Mouse (Mus musculus) urinary bladder, postnatal 36 days (tissue): ENCODE measurements at regions not wholly inside any gene's neighbourhood (a gene's known extent, or its start where the extent isn't known, plus 50 kb on each side); places are given as distances from the start of the nearest gene placed in this dataset.

Experiments used
- DNase-seq, 2 experiments: peaks; one replicate each; pipeline ENCODE4 v3.0.0; 2022; ENCODE audit warnings: low spot score in 2 of 2, mixed read lengths in 1 of 2

DNA sequence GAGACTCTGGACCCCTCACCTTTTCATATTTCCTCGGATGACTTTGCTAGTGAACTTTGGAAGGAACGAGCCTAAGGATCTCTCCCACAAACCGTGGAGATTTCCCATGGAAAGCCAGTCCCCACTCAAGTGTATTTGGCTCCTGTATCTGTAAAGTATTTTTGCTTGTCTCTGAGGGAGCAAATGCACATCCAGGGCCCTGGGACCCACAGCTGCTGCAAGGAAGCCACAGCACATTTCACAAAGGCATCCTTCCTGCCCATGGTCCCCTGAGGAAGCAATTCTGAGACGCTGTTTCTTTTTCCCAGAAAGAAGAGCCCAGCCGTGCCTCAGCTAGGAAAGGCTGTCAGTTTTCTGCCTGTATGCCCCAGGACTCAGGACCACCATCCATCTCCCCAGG is 71.7 kb upstream of the S1pr3 start:
- no peak for DNase-seq

DNA sequence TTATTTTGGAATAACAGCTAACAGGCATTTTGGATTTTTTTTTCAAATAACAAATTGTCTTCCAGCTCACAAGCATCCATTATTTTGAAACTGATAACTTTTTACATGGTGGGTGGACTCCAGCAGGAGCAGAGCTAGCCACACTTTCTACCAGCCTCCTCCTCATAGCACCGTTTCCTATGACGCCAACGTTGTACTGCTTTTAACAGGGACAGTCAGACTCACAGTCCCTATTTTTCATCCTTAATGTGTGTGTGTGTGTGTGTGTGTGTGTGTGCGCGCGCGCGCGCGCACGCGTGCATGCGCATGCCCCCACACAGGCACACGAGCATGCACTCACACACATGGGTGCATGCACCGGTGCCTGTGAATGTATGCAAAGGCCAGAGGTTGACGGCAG is 70.5 kb upstream of the S1pr3 start:
- no peak for DNase-seq

DNA sequence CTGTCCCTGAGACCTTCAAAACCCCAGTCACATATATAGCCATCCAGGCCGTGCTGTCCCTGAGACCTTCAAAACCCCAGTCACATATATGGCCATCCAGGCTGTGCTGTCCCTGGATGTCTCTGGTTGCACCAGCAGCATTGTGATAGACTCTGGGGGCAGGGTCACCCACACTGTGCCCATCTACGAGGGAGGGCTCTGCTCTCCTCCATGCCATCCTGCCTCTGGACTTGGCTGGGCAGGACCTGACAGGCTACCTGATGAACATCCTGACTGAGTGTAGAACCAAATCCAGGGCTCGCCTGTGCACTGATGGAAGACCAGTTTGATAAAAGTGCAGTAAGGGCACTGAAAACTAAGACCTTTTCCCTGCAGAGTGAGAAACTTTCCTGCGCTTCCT is 63.1 kb upstream of the S1pr3 start:
- DNase-seq, result no peak

DNA sequence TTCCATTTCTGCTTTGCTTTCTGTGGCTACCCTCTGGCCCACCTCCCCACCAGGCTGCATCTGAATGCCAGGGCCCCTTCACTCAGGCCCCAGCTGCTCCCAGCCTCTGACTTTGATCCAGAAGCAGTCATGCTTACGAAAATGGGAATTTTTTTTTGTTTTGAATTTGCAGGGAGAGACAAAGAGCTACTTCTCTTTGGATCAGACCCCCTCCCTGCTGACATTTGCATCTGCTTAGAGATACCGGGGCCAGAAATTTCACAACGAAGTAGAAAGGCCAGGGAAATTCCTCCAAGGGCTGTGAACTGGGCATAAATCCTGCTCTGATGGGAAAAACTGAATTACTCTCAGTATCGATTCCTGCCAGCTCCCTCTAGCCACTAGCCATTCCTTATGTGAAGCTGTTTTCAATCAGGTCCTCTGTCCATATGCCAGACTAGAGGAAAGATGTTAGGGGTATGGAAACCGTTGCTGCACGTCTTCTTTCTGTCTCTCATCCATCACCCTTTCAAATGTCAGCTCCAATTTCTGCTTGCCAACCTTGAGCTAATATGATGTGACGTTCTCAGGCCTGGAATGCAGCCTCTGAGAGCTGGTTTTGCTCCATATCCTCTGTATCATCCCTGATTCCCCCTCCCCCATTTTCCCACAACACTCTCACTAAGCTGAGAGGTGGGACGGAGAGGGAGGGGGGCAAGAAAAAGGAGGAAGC is 62.4 kb upstream of the S1pr3 start:
- DNase-seq, result peak in 1 of 2 experiments; percentile 27

DNA sequence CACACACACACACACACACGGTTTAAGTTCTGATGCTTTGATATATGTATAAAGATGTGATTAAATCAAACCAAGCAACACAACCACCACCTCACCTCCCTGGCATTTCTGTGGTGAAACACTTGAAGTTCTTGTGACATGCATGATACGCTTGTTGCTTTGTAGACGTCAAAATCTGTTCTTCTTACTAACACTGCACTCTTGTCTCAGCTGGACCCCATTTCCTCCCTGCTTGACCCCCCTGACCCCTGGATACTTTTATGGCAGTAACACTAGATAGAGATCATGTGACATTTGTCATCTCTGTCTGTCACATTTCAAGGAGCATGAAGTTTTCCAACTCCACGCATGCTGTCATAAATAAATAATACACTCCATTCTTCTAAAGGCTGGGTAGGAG is 59.7 kb upstream of the S1pr3 start:
- no peak for DNase-seq

DNA sequence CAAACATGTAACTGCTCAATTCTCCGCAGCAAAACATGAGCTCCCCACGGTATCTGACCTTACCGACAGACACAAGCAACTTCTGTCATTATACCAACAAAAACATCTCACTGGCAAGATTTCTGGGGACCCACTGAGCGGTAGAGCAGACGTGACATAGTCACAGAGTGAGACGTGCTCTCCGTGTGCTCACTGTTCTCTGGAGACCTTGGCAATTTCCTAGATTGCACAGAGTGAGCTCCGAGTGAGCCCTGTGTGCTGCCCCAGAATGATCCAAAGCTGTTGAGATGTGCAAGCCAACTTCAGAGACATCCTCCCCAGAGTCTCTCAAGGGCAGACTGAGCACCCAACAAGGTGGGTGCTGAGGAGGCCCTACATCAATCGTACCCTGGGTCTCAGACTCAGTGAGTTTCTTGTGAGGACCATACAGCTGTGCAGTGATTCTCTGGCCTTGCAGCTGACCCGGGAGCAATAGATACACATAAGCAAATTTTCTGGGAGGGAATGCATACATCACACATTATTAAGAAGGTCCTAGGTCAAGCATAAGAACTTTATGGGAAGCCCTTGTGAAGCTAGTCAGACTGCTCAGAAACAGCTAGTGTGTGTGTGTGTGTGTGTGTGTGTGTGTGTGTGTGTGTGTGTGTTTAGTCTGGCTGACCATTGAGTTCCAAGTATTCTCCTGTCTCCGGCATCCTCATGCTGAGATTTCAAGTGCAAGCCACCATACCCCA is 58.5 kb upstream of the S1pr3 start:
- DNase-seq, result no peak

DNA sequence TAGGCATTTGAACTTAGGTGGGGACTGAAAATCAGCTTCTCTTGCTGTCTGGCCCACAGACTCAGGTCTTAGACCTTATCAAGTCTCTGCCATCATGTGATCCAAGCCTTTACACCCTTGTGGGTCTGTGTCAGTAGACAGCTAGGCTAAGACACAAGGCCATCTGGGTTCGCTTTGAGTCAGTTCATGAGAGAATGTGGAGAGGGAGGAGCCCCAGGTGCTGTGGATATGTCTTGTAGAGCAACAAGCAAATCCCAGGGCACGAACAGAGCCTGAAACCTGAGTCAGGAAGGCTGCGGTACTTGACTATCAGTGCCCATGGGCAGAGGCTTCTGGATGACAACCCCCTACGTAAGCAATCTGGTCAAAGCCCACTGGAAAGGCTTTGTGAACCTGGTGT is 55.6 kb upstream of the S1pr3 start:
- DNase-seq, result no peak

DNA sequence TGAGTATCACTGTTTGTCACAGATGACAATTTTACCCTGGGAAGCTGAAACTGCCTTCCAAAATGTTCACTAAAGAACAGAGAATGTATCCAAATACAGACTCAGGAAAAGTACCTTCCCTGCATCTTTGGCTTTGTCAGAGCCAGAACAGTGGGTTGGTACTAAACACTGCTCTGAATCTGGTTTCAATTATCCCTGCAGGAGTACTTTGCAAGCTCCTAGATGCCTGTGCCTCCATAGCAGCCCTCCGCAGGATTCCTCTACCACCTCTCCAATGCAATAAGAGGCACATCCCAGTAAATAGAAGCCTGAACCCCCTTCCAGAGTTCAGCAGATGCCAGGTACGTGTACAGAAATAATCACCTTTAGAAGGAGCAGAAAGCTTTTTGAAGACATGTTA is 52.9 kb upstream of the S1pr3 start:
- DNase-seq, result no peak
